Mouse (Mus musculus): ENCODE measurements around the gene Prdx6b.

Prdx6b gene

GRCm38 (mm10) chr2:80325779-80326178, 33.5 kb downstream of the Prdx6b start:
- no peak for DNase-seq (ENCODE audit: low read depth, low spot score)

- no peak for DNase-seq (ENCODE audit: low read depth, low spot score)
These were observed 35.0 kb downstream of the Prdx6b start for GRCm38 (mm10) chr2:80327272-80327671.

- no peak for DNase-seq (ENCODE audit: low read depth, low spot score)
These were observed 36.8 kb downstream of the Prdx6b start for GRCm38 (mm10) chr2:80328961-80329653.

- DNase-seq (ENCODE audit: low read depth, low spot score), result no peak
These were observed 48.3 kb downstream of the Prdx6b start for GRCm38 (mm10) chr2:80340537-80340936.
